Mouse (Mus musculus) cerebellum, postnatal 36 days (tissue): ENCODE measurements around the gene Adgre5.
A peak's percentile ranks its signal among the peaks of the same experiment; 100 is the strongest.

Source experiments
- DNase-seq, 2 experiments: peaks; one replicate each; pipeline ENCODE4 v3.0.0; 2021 to 2022; ENCODE audit warnings: mixed read lengths in 2 of 2

Adgre5 gene

GRCm38 (mm10) chr8:83721405-83722025 is 19.6 kb downstream of the Adgre5 start:
- DNase-seq = no peak

GRCm38 (mm10) chr8:83719693-83720092 is 21.4 kb downstream of the Adgre5 start:
- DNase-seq = no peak

DNA sequence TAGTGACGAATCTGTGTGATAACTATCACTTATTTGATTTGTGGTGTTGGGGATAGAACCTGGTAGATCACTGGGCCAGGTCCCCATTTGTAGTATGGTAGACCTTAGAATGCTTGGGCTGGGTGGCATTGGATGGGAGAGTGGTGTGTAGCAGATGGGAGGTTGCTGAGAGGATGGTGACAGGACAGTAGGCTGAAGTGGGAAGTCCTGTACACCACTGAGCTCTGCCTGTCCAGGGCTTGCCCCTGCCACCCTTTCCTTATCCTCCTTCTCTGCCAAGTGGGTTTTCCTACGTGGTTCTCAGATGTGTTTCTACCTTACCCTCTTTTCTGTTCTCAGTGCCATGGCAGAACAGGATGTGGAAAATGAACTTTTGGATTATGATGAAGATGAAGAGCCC is 22.1 kb downstream of the Adgre5 start:
- DNase-seq = no peak

DNA sequence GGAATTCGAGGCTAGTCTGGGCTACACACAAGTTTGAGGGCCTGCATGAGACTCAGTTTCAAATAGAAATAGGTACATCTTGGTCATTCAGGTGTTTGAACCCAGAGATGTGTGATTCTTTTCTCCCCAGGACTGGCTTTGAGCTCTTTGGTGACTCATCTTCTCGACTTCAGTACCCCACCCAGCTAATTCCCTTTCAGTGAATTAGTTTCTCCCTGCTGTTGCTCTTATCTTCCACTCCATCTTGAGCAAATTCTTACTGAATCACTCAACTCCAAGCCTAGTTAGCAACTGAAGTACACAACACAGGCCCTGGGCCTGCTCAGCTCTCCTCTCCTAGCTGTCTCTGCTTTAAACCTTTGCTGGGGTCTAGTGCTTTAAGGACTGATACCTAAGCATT is 24.6 kb downstream of the Adgre5 start:
- no peak for DNase-seq

DNA sequence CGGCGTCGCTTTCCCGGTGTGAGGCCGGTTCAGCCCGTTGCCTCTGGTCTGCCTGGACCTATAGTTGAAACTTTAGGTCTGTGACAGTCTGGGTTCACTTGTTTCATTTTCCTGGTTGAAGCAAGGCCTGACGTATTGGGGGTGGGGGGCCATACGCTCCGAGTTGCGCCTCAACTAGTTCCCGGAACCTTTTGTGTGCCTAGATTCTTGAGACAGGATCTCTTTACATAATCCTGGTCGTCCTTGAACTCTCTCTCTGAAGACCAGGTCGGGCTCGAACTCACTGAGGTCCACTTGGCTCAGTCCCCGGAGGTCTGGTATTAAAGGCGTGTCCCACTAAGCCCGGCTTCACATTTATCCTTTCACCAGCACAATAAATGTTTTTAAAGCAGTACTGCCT is 25.4 kb downstream of the Adgre5 start:
- DNase-seq = no peak

DNA sequence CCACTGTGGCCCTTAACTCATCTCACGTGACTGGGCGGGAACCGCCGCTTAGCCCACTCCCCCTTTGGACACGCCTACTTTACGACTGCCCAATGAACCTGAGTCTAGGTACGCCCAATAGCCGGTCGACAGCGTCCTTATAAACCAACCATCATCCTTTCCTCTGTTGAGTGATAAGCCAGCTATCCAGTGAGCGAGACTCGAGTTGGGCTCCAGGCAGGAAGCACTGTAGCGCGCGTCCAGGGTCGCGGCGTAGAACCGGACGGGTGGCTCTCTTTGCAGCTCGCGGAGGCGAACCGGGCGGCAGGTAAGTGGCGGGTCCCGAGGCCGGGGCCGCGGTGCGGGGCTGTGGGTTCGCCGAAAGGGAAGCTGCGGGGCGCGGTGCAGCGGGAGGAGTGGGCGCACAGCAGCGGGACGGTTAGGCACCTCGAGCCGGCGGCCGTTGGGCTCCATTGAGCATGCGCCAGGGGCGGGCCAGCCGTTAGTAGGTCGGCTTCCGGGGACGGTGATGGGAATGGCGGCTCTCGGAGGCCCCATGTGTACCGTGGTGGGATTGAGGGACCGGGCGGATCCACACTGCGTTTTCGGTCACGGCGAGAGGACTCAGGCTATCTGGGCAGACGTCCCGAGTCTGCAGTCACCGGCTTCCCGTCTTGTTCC is 26.0 kb downstream of the Adgre5 start, which contains the start of gene Ddx39:
TSS of gene Ddx39 (plus strand) at position 147 of the 660 bp plus-strand sequence.
- peak; percentile 88 to 95 for DNase-seq

GRCm38 (mm10) chr8:83714676-83715030 is 26.5 kb downstream of the Adgre5 start:
- no peak for DNase-seq

GRCm38 (mm10) chr8:83707554-83707953 is 33.6 kb downstream of the Adgre5 start:
- DNase-seq = no peak

GRCm38 (mm10) chr8:83706411-83706810 is 34.7 kb downstream of the Adgre5 start:
- no peak for DNase-seq

DNA sequence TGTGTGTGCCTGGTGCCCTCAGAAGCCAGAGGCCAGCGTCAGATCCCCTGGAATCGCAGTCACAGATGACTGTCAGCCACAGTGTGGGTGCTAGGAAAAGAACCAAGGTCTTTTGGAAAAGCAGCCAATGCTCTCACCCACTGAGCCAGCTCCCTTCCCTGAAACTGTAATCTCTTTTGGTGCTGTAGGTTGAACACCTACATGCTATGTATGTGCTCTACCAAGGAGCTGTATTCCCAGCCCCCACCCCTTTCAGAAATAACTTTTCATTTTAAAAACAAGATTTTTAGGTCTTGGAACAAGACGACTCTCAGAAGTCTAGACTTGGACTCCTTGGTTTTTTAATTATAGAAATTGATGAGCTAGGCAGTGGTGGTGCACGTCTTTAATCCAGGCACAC is 37.7 kb downstream of the Adgre5 start:
- DNase-seq = no peak

GRCm38 (mm10) chr8:83700423-83701085 is 40.6 kb downstream of the Adgre5 start:
- no peak for DNase-seq

DNA sequence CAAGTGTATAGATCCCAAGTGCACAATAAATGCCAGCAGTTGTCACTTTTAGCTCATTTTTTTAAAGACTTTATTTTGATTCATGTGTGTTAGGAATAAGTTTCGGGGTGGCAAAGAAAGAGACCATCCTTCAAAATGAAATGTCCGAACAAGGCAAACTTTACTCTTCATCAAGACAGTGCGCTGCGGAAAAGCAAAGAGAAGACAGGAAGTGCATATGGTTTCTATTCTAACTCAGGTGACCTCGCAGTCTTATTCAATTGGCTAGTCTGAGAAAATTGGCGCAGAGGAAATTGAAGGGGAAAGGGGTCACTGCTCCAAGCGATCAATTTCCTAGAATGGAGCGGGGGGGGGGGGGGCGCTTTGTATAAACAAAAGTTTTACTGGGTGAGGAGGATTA is 41.6 kb downstream of the Adgre5 start:
- DNase-seq = no peak

GRCm38 (mm10) chr8:83698661-83699453 is 42.3 kb downstream of the Adgre5 start, which contains the start of gene Pkn1:
TSS of gene Pkn1 (minus strand) at chr8:83699179.
- DNase-seq = peak; percentile 68 to 79

DNA sequence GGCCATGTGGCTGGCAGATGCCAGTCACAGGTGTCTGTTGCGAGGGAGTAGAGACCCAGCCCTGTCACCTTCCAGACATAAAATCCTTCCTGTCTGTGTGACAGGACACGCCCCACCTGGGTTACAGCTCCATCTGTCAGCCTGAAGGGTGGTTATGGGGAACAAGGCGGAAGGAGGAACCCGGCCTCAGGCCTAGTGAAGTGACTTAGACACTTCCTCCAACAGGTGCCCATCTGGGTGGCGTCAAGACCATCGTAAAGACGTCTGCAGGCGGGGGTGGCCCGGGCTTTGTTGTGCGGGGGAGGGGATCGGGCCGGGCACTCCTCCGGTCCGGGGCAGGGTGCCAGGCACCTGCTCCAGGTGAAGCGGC is 42.9 kb downstream of the Adgre5 start:
- DNase-seq = peak; percentile 61 to 65

DNA sequence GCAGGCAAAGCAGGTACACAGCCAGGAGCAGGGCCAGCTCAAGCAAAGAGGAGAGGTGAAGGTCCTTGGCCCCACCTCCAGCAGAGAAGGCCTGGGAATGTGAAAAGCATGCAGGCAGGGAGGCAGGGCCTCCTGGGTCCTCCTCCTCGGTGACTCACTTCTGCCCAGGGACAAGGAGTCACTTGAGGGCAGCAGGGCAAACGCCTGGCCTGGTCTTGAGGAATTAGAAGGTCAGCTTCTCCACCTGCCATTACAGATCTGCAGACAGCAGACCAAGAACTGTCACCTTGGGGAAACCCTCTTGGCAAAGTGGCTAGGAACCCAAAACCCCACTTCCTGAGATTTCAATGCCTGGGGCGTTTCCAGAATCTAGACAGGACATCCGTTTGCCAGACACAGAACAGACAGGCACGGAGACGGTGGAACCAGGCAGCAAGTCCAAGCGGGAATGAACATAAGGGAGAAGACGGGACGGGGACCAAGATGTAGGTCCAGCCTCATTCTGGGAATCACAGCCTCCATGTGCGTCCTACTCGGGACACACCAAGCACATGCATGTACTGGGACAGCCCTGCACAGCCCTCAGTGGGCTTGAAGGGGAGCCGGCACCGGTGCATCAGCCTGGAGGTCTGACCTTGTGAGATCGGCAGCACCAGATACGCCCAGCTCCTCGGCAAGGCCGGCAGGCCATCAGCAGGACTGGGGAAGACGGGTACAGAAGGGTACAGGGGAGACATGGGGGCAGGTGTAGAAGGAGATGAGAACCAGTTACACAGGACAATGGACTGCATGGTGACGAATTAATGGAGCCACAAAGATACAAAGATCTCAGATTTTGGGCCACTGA is 43.5 kb downstream of the Adgre5 start:
- DNase-seq = peak in 1 of 2 experiments; percentile 8

GRCm38 (mm10) chr8:83695351-83696106 is 45.6 kb downstream of the Adgre5 start:
- no peak for DNase-seq

- DNase-seq = no peak
Measured at GRCm38 (mm10) chr8:83694369-83695160, 46.6 kb downstream of the Adgre5 start.

GRCm38 (mm10) chr8:83693609-83694236 is 47.4 kb downstream of the Adgre5 start:
- no peak for DNase-seq

- DNase-seq = no peak
Measured at GRCm38 (mm10) chr8:83689264-83689663, 51.9 kb downstream of the Adgre5 start.

- no peak for DNase-seq
Measured at GRCm38 (mm10) chr8:83684517-83684916, 56.6 kb downstream of the Adgre5 start.
